Mouse (Mus musculus) hematopoietic stem cell, adult 5-6 weeks (primary cell): ENCODE results near the gene 2810408A11Rik. TPM values are rescaled to one million over a fixed set of nuclear protein-coding genes. Genes with fewer than 3 reads are reported as not detected.
A peak's percentile ranks its signal among the peaks of the same experiment; 100 is the strongest.

Experiments
- ATAC-seq, 2 experiments: fragments of 125-278 bp in 1 of 2; replicated peaks in 1 of 2; 2 replicates each; pipeline ENCODE4 v1.8.0; 2016 to 2017; ENCODE audit warnings: inconsistent platforms in 2 of 2, mild to moderate bottlenecking in 2 of 2, moderate number of reproducible peaks in 2 of 2, low read depth in 1 of 2, moderate TSS enrichment in 1 of 2; ENCODE audit not compliant: low FRiP score in 2 of 2, poor library complexity in 2 of 2, severe bottlenecking in 2 of 2, insufficient read depth in 1 of 2, low TSS enrichment in 1 of 2
- total RNA-seq: library from RNA; stranded (forward); fragments of 172-1452, 232-1000 nt; gene quantifications from 2 replicates; pipeline ENCODE4 v1.2.3, GENCODE M21; 2017

Gene 2810408A11Rik
- total RNA-seq, 1 experiment from 2014 or later = 12.1 TPM

DNA sequence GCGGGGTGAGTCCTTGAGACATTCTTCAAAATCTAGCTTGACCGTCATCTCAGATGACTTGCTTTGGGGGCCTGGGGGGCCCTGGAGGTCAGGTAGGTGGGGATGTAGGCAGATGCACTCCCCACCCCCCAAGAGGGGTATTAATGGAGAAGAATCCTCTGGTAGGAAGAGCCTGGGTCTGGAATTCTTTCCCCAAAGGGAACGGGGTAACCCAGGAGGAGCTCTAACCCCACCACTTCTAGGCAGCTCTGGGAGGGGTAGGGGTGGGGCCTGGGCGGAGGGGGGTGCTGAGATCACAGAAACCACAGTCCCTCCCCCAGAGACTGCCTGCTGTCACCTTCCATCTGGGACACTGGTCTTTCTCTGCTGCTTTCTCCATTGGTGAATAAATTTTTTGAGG is 5.5 kb downstream of the 2810408A11Rik start, which contains the start of gene Acap1:
Gene Acap1 (minus strand): TSS at position 249 of the 400 bp plus-strand sequence.
- ATAC-seq = peak; percentile 29 to 44; a peak in 1 of 4 replicates

DNA sequence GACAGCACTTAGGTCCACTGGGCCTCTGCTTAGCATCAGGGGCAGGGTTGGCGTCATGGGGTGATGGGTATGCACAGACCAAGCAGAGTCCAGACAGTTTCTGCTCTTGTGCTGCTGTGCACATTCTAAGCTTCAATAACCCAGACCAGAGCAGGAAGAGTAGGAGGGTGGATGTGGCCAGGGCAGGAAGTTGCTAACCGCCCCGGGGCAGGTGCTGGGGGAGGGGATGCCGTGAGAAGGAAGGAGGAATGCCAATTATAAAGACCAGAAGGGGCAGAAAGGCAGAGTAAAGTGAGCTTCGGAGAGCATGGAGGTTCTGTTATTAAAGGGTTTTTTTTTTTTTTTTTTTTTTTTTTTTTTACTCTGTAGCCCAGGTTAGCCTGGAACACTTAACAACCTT is 6.1 kb downstream of the 2810408A11Rik start:
- peak; percentile 90 to 97 for ATAC-seq

DNA sequence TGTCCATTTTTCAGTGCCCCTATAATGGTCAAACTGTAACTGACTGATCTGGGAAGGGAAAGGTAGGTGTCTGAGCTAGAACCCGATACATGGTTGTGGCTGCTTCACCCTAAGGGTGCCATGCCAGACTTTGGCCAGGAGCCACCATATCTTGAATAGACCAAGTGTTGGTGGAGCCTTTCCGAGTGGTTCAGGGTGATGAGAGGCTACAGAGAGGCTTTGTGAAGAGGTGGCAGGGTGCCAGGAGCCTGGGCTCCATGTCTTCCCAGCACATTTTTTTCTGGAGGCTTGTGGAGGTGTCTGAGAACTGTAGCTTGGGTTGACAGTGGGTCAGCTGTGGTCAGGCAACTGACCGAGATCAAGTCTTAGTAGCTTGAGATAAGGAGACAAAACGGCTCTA is 9.3 kb downstream of the 2810408A11Rik start:
- ATAC-seq = no peak

DNA sequence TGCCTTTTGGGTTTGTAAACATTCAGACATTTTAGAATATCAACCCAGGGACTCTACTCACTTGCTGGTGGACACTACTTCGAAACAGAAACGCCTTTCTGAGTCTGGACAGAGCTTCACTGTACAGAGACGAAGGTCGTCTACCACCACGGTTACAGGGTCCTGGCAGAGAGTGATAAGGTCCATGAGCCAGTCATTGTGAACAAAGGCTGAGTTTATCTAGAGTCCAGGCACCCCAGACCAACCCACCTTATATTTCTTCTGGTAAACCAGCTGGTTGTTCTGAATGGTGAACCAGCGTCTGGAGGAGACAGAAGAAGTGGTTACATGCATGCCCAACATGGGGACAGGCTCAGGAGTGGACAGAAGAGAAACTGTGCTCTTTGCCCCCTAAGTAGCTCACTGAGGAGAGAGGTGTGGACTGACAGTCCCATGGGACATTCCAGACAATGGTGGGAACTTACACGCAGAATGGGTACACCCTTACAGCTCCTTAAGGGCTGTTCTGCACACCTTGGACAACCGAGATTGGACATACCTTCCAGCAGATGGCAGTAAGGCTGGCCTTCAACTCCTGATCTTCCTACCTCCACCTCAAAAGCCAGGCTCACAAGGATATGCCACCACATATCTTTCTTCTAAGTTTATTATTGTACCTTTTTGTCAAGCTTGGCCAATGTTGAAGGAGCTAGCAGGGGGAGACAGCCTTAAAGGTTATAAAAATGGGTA is 13.7 kb downstream of the 2810408A11Rik start:
- no peak for ATAC-seq

DNA sequence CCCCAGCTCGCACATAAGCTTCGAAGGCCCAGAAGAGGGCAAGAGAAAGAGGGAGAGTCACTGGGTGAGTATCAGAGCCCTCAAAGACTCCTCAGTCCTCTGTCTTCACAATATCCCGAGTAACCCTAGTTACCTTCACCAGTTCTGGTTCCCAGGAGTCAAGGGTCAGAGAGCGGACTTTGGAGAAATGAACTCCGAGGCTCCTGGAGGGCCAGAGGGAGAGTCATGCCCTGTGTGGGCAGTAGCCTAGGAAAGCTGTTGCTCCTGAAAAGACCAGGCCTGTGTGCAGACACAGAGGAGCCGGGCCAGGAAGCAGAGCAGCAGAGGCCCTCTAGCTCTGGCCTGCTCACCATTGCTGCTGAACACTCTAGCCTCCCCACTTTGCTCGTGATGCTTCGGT is 16.1 kb downstream of the 2810408A11Rik start:
- no peak for ATAC-seq

DNA sequence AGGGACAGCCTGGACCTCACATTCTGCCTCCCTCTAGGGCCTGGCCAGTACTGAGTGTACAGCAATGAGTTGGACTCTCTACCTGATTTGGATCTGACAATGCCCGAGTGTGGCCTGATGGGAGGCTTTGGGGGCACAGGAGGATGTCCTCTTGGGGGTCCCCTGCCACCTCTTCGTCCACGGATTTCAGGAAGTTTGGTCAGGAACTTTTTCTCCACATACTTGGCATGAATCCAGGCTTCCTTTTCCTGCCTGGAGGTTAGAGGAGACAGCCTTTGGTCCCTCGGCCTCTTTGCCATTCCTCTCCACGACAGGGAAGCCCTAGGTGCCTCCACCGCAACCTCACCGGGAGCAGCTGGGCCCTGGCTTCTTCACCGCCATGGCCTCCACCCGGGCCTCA is 16.5 kb downstream of the 2810408A11Rik start:
- no peak for ATAC-seq

DNA sequence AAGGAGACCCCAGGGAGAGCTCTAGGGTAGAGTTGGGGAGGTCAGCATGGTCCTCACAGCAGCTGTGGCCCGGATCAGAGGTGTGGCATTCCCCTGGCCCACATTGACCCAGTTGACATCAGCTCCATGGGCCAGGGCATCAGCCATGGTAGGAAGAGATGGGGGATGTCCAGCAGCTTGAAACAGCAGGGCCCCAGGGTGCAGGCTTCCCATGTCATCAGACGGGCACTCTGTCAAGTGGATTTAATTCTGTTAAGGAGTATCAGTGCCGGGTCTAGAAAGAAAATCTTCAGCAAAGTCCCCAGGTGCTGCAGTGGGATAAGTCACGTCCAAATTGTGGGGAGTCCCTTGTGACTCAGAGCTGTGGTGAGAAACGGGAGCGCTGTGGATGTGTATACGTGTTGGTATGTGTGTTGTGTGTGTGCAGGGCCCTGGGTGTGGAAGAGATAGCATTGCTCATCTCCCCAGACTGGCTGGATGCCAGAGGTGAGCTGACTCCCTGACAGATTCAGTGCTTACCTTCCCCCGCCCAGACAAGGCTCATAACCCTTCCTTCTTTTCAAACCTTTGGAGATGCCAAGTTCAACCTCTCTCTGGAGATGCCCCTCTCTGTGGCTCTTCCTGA is 17.1 kb downstream of the 2810408A11Rik start:
- no peak for ATAC-seq

DNA sequence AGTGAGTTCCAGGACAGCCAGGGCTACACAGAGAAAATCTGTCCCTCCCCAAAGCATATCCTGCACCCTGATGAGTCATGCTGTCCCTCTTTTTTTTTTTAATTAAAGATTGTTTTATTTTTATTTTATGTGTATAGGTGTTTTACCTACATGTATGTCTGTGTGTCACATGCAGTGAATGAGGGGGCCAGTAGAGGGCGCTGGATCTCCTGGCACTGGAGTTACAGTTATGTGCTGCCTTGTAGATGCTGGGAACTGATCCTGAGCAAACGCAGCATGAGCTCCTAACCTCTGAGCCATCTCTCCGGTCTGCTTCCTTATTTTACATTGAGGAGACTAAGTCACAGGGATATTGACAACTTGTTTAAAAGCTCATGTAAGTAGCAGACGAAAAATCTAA is 17.7 kb downstream of the 2810408A11Rik start:
- no peak for ATAC-seq

DNA sequence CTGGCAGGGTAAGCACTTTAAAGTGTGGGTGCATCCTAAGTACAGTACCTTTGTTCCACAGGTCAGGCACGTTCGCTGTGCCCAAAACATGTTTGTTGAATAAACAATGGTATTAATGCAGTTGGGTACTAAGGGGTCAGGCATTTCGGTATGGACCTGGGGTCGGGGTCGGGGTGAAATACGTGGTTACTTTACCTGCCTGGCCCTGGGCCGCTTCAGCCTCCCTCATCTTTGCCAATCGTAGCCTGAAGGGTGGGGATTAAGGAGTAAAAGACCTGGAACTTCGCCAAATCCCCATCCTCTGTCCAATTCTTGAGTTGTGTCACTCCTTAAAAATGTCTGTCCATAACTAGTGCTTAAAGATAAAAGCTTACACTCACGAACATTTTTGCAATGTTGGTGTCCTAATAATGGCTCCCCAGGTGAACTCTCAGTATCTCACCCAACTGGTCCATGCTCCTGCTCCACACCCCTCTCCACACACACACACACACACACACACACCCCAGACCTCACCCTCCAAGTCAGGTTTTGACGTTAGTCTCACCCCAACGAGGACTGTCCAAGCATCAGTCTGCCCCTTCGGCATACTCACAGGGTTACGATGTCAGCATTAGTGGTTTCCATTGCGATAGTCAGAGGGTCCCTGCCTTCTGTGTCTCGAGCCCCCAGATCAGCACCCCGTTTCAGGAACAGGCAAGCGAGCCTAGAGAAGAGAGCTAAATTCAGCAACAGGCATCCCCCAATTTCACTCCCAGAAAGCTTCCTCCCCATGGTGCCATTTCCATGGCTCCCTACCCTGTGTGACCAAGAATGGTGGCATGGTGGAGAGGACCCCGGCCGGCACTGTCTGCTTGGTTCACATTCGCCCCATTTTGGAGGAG is 18.8 kb downstream of the 2810408A11Rik start:
- no peak for ATAC-seq

DNA sequence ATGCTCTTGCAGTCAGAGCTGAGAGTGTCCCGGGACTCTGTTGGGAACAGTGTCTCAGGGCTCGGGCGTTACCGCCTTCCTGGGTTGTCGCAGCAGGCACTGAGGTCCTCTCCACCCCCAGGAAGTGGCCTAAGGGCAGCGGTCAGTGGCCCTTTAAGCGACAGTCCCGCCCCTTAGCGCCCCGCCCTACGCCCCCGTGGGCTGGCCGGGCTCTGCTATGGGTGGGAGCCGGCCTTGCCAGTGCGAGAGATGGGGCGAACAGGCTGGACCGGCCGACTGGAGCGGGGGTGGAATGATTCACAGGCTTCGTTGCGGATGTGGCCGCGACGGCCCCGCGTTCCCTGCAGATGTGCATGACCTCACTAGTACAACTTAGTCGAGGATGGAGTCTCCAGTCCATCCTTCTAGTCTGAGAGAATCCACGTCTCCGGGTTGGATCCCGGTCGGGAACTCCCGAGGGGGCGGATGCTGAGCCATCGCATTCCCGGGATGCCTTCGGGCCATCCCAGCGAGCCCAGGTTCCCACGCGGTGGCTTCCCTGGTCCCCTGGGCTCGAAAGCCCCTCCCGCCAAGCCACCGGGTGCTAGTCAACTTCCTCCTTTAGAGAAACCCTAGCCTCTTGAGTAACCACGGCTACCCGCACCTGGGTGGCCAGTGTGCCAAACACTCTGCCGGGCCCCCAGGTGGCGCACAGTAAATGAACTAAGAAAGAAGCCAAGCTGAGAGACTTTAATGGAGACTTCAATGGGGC is 19.8 kb downstream of the 2810408A11Rik start, which contains the start of gene Kctd11:
Gene Kctd11 (minus strand): TSS at position 554 of the 751 bp plus-strand sequence.
- ATAC-seq = peak; percentile 74 to 81

DNA sequence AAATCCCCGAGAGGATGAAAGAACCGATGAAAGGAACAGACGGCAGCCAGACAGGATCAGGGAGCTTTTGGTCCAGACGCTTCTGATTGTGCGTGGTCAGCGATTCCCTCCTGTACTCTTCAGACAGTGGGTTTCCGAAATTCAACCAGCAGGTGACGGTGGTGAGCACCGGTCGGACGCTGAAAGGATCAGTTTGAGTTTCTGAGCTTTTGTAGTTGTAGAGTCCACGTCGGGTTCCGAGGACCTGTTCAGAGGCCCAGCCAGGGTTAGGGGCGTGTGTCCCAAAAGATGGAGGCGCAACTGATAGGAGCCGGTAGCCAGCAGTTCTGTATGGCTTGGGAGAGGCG is 20.3 kb downstream of the 2810408A11Rik start:
- ATAC-seq = peak; percentile 24 to 41; a peak in 2 of 4 replicates

DNA sequence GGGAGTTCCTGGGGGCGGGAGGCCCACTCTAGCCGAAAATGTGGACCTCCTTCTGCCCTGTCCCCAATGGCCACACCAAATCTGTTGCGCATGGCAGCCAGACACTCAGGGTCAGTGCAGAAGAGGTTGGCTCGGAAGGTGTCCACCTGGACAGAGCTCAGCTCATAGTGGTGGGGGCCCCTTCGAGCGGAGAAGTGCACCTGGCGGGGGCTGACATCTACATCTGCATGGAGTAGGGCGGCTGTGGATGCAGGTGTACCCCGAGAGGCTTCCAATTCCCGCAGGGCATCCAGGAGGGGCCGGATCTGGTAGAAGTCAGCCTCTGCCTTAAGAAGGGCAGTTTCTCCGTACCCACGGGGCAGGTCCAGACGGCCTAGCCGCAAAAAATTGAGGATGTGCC is 21.1 kb downstream of the 2810408A11Rik start:
- ATAC-seq = no peak

DNA sequence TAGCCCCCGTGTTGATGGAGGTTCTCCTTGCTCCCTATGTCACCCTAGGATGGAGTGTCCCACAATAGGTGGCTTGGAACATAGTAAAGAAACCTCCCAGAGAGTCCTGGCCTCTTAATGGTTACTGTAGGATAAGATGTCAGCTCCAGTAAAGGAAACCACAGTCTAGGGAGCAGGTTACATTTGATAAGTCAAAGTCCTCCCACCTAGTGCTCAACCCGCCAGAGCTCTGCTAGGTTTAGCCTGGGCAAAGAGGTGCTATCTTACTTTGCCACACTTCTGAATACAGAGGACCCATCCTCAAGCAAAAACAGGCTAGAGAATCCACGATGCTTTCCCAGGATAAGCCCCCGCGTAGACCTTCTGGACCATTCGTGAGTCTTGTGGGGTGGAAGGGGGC is 21.8 kb downstream of the 2810408A11Rik start:
- no peak for ATAC-seq

DNA sequence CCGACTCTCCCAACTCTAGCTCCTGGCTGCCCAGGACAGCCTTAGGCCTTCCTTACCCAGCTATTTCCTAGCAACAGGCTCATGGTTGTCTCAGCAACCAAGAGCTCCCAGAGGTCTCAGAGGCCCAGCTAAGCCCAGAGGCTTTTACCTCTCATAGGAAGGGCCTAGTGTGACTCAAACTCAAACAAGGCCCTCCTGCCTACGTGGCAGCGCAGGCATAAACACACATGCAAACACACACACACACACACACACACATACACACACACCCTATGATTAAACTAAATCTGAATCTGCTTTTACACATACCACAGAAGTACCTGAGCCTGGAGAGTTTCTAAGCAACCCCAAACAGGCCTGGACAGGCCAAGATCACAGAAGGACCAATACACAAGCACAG is 22.4 kb downstream of the 2810408A11Rik start:
- no peak for ATAC-seq

DNA sequence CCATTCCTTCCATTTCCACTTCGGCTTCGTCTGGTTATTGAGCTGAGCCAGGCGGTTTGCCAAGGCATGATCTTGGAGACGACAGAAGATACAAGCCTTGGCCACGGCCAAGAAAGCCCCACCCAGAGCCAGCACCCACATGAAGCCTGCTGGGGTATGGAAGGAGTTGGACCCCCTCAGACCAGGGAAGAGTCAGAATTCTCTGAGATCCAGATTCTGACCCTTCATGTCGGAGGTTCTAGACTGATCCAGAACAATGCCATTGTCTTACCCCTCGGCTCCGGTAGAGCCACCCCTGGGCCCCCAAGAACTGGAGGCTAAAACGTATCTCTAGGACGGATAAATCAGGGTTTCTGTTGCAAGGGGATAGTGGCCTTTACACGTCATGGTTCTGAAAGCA is 22.9 kb downstream of the 2810408A11Rik start, which contains the start of gene Tmem95:
Gene Tmem95 (minus strand): TSS at position 141 of the 400 bp plus-strand sequence.
- no peak for ATAC-seq

DNA sequence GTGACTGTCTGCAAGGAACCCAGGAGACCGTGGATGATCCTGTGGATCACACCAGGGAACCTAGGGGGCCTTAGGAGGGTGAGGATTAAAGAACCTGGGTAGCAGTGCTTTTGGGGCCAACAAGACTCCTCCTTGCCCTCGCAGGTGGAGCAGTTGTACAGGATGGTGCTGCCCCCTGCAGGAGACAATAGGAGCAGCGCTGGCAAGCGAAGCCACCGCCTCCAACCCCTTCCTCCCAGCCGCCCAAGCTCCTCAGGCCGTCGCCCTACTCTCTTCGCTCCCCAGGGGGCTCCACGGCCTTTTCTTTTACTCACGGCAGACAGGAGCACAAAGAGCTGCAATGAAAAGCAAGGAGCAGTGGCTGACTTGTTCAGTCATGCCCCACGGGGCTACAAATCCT is 23.9 kb downstream of the 2810408A11Rik start:
- peak; percentile 59 to 80 for ATAC-seq

DNA sequence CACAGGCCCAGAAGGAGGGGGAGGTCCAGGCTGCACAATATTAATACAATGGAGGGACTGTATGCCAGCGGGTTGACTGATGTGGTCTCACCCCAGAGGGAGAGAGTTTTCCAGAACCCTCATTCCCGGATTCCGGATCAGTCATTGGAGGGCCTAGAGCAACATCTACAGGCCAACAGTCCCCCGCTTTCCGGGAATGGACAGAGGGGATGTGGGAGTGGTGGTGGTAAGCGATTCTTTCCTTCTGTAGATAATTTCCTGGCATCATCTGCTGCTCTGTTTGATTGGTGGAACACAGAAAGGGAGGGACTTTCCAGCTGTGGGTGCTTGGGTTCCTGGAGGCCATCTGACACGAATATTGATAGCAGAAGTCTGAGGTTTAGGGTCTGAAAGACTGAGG is 24.6 kb downstream of the 2810408A11Rik start:
- no peak for ATAC-seq
